Mouse (Mus musculus): ENCODE data around the gene Ada. TPM values are rescaled to one million over a fixed set of nuclear protein-coding genes. Genes with fewer than 3 reads are reported as not detected.
A peak's percentile ranks its signal among the peaks of the same experiment; 100 is the strongest.
"Not testable (repeated sequence)": the region's sequence is repeated elsewhere in the genome, so short reads cannot be mapped to it uniquely, and the experiment has no call there.

The Ada gene
- polyA plus RNA-seq, 1 experiment from 2014 or later: 6.6 TPM

DNA sequence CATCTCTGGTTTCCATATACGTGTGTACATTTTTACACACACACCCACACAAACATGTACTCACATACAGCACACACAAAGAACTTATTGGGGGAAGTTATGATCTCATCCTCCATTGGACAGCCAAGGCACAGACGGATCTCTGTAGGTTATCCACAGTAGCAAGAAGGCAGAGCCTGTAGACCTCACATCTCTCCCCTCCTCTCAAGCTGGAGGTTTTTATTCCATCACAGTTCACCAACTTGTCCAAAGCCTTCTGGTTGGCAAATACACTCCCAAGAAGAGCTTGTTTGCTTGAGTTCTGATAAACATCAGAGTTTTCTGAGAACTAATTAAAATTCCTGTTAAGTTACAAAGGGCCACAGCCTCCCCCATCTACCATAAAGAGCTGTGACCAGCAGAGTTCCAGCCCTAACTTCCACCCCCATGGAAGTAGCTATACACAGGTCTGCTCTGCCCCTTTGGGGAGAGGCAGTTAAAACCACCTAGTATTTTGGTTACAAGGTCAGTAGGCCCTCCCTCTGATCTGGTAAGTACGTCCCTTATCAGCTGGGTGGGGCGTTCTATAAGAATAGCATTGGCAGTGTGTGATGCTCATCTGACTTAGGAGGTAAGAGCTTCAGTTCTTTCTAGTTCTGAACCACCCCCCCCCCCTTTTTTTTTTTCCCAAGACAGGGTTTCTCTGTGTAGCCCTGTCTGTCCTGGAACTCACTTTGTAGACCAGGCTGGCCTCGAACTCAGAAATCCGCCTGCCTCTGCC, 58.0 kb downstream of the Ada start:
- Histone ChIP-seq H3K4me1 (peaks cover 21% of the 10 kb centered on the region), H3K4me3 (no peak overlapping the region), H3K9ac (no peak overlapping the region), H3K27ac (no peak overlapping the region), H3K9me3 (replicated peaks) (no peaks in the 10 kb centered on the region), H3K4me2 (no peak overlapping the region), H3K27me3 (no peaks in the 10 kb centered on the region), H3K36me3 (ENCODE audit: poor library complexity, severe bottlenecking) (no peaks in the 10 kb centered on the region)
- WGBS: 90% methylated on average over 6 of the region's 6 CpGs
- ATAC-seq: no peak

DNA sequence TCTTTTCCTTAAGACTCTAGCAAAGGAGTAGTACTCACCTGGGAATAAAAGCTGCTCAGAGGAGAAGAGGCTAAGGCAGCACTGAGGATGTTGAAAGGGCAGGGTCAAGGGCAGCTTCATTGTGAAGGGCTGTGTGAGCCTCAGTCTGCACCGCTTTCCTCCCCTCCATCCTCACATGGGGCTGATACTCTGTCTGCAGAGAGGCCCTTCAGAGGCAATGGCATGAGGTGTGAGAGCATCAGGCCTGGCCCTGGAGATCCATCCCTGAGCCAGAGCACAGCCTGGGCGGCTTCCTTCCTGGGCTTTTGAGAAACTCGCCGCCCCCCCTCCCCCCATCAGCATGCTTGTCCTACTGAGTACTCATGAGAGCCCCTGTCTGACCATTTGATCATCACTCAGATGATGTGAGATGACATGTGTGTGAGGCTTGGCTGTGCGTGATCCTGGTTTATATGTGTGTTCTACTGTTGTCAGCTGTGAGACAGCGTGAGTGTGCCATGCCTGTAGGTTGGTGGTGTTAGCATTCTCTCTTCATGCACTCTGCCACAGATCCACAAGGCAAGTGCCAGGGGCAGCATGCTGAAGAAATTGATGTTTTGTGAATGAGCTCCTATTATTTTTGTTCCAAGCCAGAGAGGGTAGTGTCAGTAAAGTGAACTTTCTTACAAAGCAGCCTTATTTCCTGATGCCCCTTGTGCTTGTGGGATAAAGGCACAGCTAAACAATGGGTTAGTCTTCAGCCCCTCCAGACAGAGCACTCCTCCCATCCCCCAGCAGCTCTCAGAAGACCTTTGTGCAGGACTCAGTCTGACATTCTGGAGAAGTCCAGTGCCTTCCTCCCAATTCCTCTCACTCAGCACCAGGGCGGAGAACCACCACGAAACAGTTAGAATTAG, 59.4 kb downstream of the Ada start:
- ATAC-seq: no peak
- 69% methylated on average over 8 of the region's 8 CpGs for WGBS
- Histone ChIP-seq H3K27me3 (no peaks in the 10 kb centered on the region), H3K9ac (no peak overlapping the region), H3K27ac (no peak overlapping the region), H3K36me3 (ENCODE audit: poor library complexity, severe bottlenecking) (no peaks in the 10 kb centered on the region), H3K4me2 (no peak overlapping the region), H3K4me1 (peaks cover 11% of the 10 kb centered on the region), H3K4me3 (no peak overlapping the region), H3K9me3 (replicated peaks) (no peaks in the 10 kb centered on the region)

DNA sequence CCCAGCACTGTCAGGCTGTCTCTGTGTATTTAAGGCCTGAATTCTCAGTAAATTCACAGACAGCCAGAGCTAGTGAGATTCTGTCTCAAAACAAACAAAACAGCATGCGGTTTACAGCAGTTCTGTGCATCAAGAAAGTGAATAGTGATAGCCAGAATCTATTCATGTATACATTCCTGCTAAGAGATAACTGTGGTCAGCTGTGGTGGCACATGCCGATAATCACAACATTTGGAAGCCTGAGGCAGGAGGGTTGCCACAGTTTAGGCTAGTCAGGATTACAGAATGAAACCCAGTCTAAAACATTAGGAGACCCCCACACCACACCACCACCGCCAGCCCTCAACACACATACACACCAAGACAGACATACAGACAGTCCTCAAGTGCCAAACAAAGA, 60.3 kb downstream of the Ada start:
- Histone ChIP-seq H3K4me3 (no peak overlapping the region), H3K36me3 (ENCODE audit: poor library complexity, severe bottlenecking) (no peaks in the 10 kb centered on the region), H3K4me2 (no peak overlapping the region), H3K9ac (no peak overlapping the region), H3K4me1 (peaks cover 17% of the 10 kb centered on the region), H3K9me3 (replicated peaks) (no peaks in the 10 kb centered on the region), H3K27me3 (no peaks in the 10 kb centered on the region), H3K27ac (no peak overlapping the region)
- no peak for ATAC-seq
- WGBS: 85% methylated on average over 3 of the region's 3 CpGs

DNA sequence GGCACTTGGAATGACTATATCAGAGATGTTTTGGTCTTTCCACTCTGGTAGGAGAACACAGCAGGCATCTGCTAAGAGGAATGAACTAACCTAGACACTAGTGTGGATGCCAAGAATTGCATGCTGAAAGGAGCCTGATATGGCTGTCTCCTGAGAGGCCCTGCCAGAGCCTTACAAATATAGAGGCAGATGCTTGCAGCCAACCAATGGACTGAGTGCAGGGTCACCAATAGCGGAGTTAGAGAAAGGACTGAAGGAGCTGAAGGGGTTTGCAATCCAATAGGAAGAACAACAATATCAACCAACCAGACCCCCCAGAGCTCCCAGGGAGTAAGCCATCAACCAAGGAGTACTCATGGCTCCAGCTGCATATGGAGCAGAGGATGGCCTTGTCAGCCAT, 61.7 kb downstream of the Ada start:
- WGBS: 88% methylated on average over 1 of the region's 1 CpGs
- ATAC-seq; H3K27me3 ChIP-seq; H3K9me3 ChIP-seq (replicated peaks); H3K36me3 ChIP-seq (ENCODE audit: poor library complexity, severe bottlenecking); H3K4me2 ChIP-seq; H3K27ac ChIP-seq; H3K4me3 ChIP-seq; H3K9ac ChIP-seq: not testable (repeated sequence)
- peaks cover 18% of the 10 kb centered on the region for H3K4me1 ChIP-seq

DNA sequence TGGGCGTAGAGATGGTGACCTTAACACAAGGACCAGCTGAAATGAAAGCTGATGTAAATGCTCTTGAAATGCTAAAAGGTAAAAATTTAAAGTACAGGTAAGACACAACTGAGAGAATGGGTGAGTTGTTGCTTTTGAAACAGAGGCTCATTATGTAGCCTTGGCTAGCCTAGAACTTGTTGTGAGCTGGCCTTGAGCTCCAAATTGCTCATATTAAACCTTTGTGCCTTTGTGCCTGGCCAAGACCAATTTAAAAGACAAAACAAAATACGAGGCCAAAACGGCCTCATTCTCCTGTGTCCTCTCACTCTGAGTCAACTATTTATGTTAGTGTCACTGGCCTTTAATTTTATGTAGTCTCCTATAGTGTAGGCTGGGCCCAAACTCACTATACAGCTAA, 63.2 kb downstream of the Ada start:
- Histone ChIP-seq H3K4me3 (no peak overlapping the region), H3K4me2 (no peak overlapping the region), H3K27ac (no peak overlapping the region), H3K9ac (no peak overlapping the region), H3K27me3 (no peaks in the 10 kb centered on the region), H3K4me1 (peaks cover 18% of the 10 kb centered on the region), H3K36me3 (ENCODE audit: poor library complexity, severe bottlenecking) (no peaks in the 10 kb centered on the region), H3K9me3 (replicated peaks) (no peaks in the 10 kb centered on the region)
- ATAC-seq: no peak
- WGBS: 80% methylated on average over 3 of the region's 3 CpGs

DNA sequence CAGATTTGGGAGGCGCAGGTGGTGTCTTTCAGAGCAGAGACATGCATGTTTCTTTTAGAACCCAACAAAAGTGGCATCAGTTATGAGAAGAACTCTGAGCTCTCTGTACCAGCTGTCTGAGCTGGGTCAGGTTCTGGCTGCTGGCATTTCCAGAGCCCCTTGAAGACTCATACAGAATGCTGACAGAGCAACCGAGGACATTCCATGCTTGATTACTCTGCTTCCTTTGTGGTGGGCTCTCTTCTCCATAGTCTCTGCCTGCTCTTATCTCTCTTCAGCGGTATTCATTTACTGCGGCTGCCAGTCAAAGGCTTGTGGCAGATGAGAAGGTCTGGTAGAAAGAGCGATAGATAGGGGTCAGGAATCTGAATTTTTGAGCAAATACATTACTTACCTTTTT, 63.8 kb downstream of the Ada start:
- Histone ChIP-seq H3K27ac (no peak overlapping the region), H3K4me1 (peaks cover 18% of the 10 kb centered on the region), H3K4me3 (no peak overlapping the region), H3K9ac (no peak overlapping the region), H3K27me3 (no peaks in the 10 kb centered on the region), H3K36me3 (ENCODE audit: poor library complexity, severe bottlenecking) (no peaks in the 10 kb centered on the region), H3K9me3 (replicated peaks) (no peaks in the 10 kb centered on the region), H3K4me2 (no peak overlapping the region)
- WGBS: 85% methylated on average over 5 of the region's 5 CpGs
- no peak for ATAC-seq

DNA sequence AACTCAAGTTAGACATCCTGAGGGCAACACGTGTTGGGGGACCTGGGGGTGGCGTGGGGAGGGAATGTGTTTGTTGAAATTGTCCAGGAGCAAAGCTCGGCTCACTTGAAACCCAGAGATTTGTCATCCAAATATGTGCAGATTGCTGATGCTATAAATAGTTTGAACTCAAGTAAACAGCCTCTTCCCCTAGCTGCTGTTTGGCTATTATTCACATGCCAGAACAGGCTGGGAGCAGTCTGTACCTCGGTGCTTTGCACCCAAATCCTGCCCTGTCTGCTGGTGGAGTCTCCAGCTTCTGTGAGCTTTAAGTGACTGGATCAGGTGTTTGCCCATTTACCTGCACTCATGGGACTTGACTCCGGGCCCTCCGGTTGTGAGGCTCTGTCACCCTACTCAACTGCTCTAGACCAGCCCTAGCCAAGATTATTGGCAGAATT, 64.3 kb downstream of the Ada start:
- peaks cover 15% of the 10 kb centered on the region for H3K4me1 ChIP-seq
- H3K27ac ChIP-seq: no peak overlapping the region
- 83% methylated on average over 6 of the region's 6 CpGs for WGBS

DNA sequence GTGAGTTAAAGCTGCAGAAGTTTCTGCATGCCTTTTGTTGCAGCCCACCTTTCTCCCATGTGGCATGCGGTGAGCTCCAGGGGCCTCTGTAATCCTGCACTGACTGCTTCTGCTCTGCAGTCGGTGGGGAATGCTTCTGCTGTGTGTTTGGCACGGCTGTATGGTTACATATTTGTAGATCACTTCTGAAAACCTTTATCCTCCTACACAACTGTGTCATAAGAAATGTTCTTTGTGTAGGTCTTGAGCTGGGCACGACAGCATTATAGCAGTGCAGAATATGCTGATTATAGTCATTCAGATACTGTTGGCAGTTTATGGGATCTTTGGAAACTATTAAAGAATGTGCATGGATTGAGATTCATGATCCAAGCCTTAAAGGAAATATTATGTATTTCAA, 64.8 kb downstream of the Ada start:
- no peak overlapping the region for H3K4me2 ChIP-seq
- no peaks in the 10 kb centered on the region for H3K36me3 ChIP-seq (ENCODE audit: poor library complexity, severe bottlenecking)
- H3K9ac ChIP-seq: no peak overlapping the region
- ATAC-seq: no peak
- no peaks in the 10 kb centered on the region for H3K27me3 ChIP-seq
- H3K4me3 ChIP-seq: no peak overlapping the region
- H3K4me1 ChIP-seq: peaks cover 10% of the 10 kb centered on the region
- WGBS: 64% methylated on average over 4 of the region's 4 CpGs
- peak overlapping the region; percentile 31; the same call in 1 of the 2 replicates for H3K27ac ChIP-seq
- H3K9me3 ChIP-seq (replicated peaks): no peaks in the 10 kb centered on the region

More for the DNA sequence above, 64.3 kb downstream of the Ada start:
- H3K9ac ChIP-seq: no peak overlapping the region
- ATAC-seq: no peak
- no peaks in the 10 kb centered on the region for H3K27me3 ChIP-seq
- H3K36me3 ChIP-seq (ENCODE audit: poor library complexity, severe bottlenecking): no peaks in the 10 kb centered on the region
- H3K9me3 ChIP-seq (replicated peaks): no peaks in the 10 kb centered on the region
- H3K4me2 ChIP-seq: no peak overlapping the region
- H3K4me3 ChIP-seq: no peak overlapping the region

DNA sequence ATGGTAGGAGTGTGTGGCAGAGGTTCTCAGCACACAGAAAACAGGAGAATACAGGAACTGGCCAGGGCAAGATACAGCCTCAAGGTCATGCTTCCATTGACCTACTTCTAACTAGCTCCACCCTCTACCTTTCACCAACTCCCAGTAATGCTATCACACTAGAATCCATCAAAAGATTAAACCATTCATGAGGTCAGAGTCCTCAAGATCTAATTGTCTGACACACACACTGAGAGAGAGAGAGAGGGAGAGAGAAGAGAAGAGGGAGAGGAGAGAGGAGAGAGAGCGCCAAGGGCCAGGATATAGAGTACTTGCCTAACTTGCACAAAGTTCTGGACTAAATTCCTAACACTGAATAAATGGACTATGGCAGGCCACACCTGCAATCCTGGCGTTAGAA, 67.7 kb downstream of the Ada start:
- Histone ChIP-seq H3K4me1 (peaks cover 7% of the 10 kb centered on the region; the same call in 1 of the 2 replicates), H3K9ac (no peak overlapping the region), H3K27me3 (no peaks in the 10 kb centered on the region), H3K27ac (no peak overlapping the region), H3K9me3 (replicated peaks) (no peaks in the 10 kb centered on the region), H3K4me2 (no peak overlapping the region), H3K36me3 (ENCODE audit: poor library complexity, severe bottlenecking) (no peaks in the 10 kb centered on the region), H3K4me3 (no peak overlapping the region)
- 93% methylated on average over 2 of the region's 2 CpGs for whole genome bisulfite sequencing
- no peak for ATAC-seq

DNA sequence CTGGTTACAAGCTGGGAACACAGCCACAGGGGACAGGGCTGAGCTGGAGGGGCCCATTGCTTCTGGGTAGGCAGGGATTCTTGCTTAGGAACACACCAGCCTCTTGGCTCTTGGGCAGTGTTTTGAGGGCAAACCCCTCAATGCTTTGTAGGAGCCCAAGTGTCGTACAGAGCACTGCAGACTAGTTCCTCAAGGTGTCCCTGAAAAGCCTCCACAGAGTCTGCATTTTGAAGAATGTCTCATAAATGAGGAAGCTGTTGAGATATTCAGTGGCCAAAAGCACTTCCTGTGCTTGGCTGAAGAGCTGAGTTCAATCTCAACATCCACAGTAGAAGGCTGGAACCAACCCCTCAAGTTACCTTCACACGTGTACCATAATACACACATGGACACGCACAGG, 73.3 kb downstream of the Ada start:
- Histone ChIP-seq H3K27ac (no peak overlapping the region), H3K4me1 (peaks cover 10% of the 10 kb centered on the region; the same call in 1 of the 2 replicates), H3K36me3 (ENCODE audit: poor library complexity, severe bottlenecking) (no peaks in the 10 kb centered on the region), H3K27me3 (no peaks in the 10 kb centered on the region), H3K4me2 (no peak overlapping the region), H3K9me3 (replicated peaks) (no peaks in the 10 kb centered on the region), H3K4me3 (no peak overlapping the region), H3K9ac (no peak overlapping the region)
- no peak for ATAC-seq
- WGBS: 95% methylated on average over 3 of the region's 3 CpGs
